Mouse (Mus musculus) hindbrain, embryonic 14.5 days (tissue): Measurements from ENCODE around the gene Atg9b. TPM values are rescaled to one million over a fixed set of nuclear protein-coding genes. Genes with fewer than 3 reads are reported as not detected.

Source experiments
- ATAC-seq: fragments of 200-750 bp; cut with Nextera tagmentation; 2 replicates; pipeline ENCODE4 v1.8.0; 2017; ENCODE audit warnings: moderate number of reproducible peaks, mild to moderate bottlenecking, moderate TSS enrichment, moderate library complexity; ENCODE audit not compliant: low FRiP score
- DNase-seq: peaks from one replicate; pipeline ENCODE4 v3.0.0-alpha.2; 2015; ENCODE audit warnings: low spot score
- H3K27ac ChIP-seq: fragments of 300-500 bp; sonication (generic); 2 replicates; pipeline ENCODE4 v1.5.1; 2014; ENCODE audit warnings: mild to moderate bottlenecking, moderate library complexity
- H3K27me3 ChIP-seq: fragments of 300-500 bp; sonication (generic); 2 replicates; pipeline ENCODE4 v1.6.1; 2014; ENCODE audit warnings: mild to moderate bottlenecking, low read length, mixed read lengths; ENCODE audit not compliant: control insufficient read depth, insufficient read depth
- H3K36me3 ChIP-seq: fragments of 300-500 bp; sonication (generic); replicated peaks from 2 replicates; pipeline ENCODE4 v1.6.1; 2014; ENCODE audit not compliant: control insufficient read depth, insufficient read depth
- H3K4me1 ChIP-seq: fragments of 300-500 bp; sonication (generic); replicated peaks from 2 replicates; pipeline ENCODE4 v1.6.1; 2014; ENCODE audit warnings: antibody characterized with exemption, low read length, mixed read lengths; ENCODE audit not compliant: control insufficient read depth, insufficient read depth
- H3K4me2 ChIP-seq: fragments of 300-500 bp; sonication (generic); replicated peaks from 2 replicates; pipeline ENCODE4 v1.6.1; 2014; ENCODE audit warnings: mild to moderate bottlenecking, moderate library complexity
- H3K4me3 ChIP-seq: fragments of 300-500 bp; sonication (generic); replicated peaks from 2 replicates; pipeline ENCODE4 v1.5.1; 2014; ENCODE audit warnings: mild to moderate bottlenecking, low read length
- H3K9ac ChIP-seq: fragments of 300-500 bp; sonication (generic); 2 replicates; pipeline ENCODE4 v1.6.1; 2014
- H3K9me3 ChIP-seq: fragments of 300-500 bp; sonication (generic); 2 replicates; pipeline ENCODE4 v1.6.1; 2016; ENCODE audit warnings: low read length; ENCODE audit not compliant: control insufficient read depth
- WGBS: fragments of 180-500 bp; shearing (Covaris S2); extraction: QIAGEN DNeasy Blood & Tissue Kit; methylation state at CpG from one replicate; pipeline ENCODE4 v1.1.7; 2014; 5-methylcytosine and 5-hydroxymethylcytosine counted together
- polyA plus RNA-seq: library from polyadenylated mRNA; unstranded; fragments of >200 nt; fragmentation: Nextera tagmentation; extraction: Ambion mirVana; gene quantifications from 2 replicates; pipeline ENCODE4 v1.2.1, GENCODE M21; 2014

The Atg9b gene
- polyA plus RNA-seq, 1 experiment from 2014 or later = 1.6 TPM

GRCm38 (mm10) chr5:24412063-24412462 is 20.1 kb upstream of the Atg9b start:
- no peaks in the 10 kb centered on the region for H3K9me3 ChIP-seq
- no peak overlapping the region for H3K9ac ChIP-seq
- no peak overlapping the region for H3K4me3 ChIP-seq
- H3K36me3 ChIP-seq = peaks cover 13% of the 10 kb centered on the region; the same call in 1 of the 2 replicates
- WGBS = 91% methylated on average over 2 of the region's 2 CpGs
- ATAC-seq = no peak
- H3K4me2 ChIP-seq = no peak overlapping the region
- no peaks in the 10 kb centered on the region for H3K27me3 ChIP-seq
- no peak overlapping the region for H3K27ac ChIP-seq
- DNase-seq = no peak
- H3K4me1 ChIP-seq = peaks cover 11% of the 10 kb centered on the region; the same call in 1 of the 2 replicates

GRCm38 (mm10) chr5:24409466-24409865 is 17.5 kb upstream of the Atg9b start:
- H3K27ac ChIP-seq = no peak overlapping the region
- no peak for DNase-seq
- no peaks in the 10 kb centered on the region for H3K9me3 ChIP-seq
- no peak overlapping the region for H3K9ac ChIP-seq
- WGBS = 83% methylated on average over 2 of the region's 2 CpGs
- ATAC-seq = no peak
- no peaks in the 10 kb centered on the region for H3K27me3 ChIP-seq
- H3K4me2 ChIP-seq = no peak overlapping the region
- 0 out of 2 replicates have a peak, but pooled peaks cover 4% of the 10 kb centered on the region for H3K4me1 ChIP-seq
- H3K4me3 ChIP-seq = no peak overlapping the region
- H3K36me3 ChIP-seq = peaks cover 23% of the 10 kb centered on the region

GRCm38 (mm10) chr5:24408651-24409050 is 16.7 kb upstream of the Atg9b start:
- Histone ChIP-seq H3K9ac (no peak overlapping the region), H3K36me3 (peaks cover 31% of the 10 kb centered on the region), H3K4me2 (no peak overlapping the region), H3K4me3 (no peak overlapping the region), H3K27me3 (no peaks in the 10 kb centered on the region), H3K27ac (no peak overlapping the region), H3K4me1 (0 out of 2 replicates have a peak, but pooled peaks cover 4% of the 10 kb centered on the region), H3K9me3 (no peaks in the 10 kb centered on the region)
- no peak for DNase-seq
- no peak for ATAC-seq
- 94% methylated on average over 13 of the region's 13 CpGs for WGBS

GRCm38 (mm10) chr5:24405389-24405876 is 13.5 kb upstream of the Atg9b start:
- Histone ChIP-seq H3K27me3 (no peaks in the 10 kb centered on the region), H3K9me3 (no peaks in the 10 kb centered on the region), H3K4me1 (no peaks in the 10 kb centered on the region), H3K36me3 (peaks cover 48% of the 10 kb centered on the region), H3K4me2 (no peak overlapping the region), H3K27ac (no peak overlapping the region), H3K9ac (no peak overlapping the region), H3K4me3 (no peak overlapping the region)
- WGBS = 78% methylated on average over 3 of the region's 3 CpGs
- ATAC-seq = no peak
- no peak for DNase-seq

- no peaks in the 10 kb centered on the region for H3K9me3 ChIP-seq
- WGBS = 78% methylated on average over 6 of the region's 6 CpGs
- no peak overlapping the region for H3K27ac ChIP-seq
- no peak for DNase-seq
- ATAC-seq = no peak
- peaks cover 55% of the 10 kb centered on the region for H3K36me3 ChIP-seq
- H3K4me2 ChIP-seq = no peak overlapping the region
- no peaks in the 10 kb centered on the region for H3K27me3 ChIP-seq
- H3K4me3 ChIP-seq = no peak overlapping the region
- H3K4me1 ChIP-seq = no peaks in the 10 kb centered on the region
- H3K9ac ChIP-seq = no peak overlapping the region
Measured at GRCm38 (mm10) chr5:24404594-24405360, 12.8 kb upstream of the Atg9b start.

GRCm38 (mm10) chr5:24401969-24402368 is 10.0 kb upstream of the Atg9b start:
- H3K9ac ChIP-seq = no peak overlapping the region
- H3K4me2 ChIP-seq = no peak overlapping the region
- peaks cover 43% of the 10 kb centered on the region for H3K36me3 ChIP-seq
- no peaks in the 10 kb centered on the region for H3K9me3 ChIP-seq
- H3K27me3 ChIP-seq = no peaks in the 10 kb centered on the region
- WGBS = 64% methylated on average over 9 of the region's 9 CpGs
- ATAC-seq (peak; percentile 58; the same call in 1 of the 2 replicates), DNase-seq (peak; percentile 37)
- no peak overlapping the region for H3K4me3 ChIP-seq
- H3K27ac ChIP-seq = no peak overlapping the region
- no peaks in the 10 kb centered on the region for H3K4me1 ChIP-seq

- Histone ChIP-seq H3K4me1 (no peaks in the 10 kb centered on the region), H3K27me3 (no peaks in the 10 kb centered on the region), H3K9me3 (no peaks in the 10 kb centered on the region), H3K9ac (no peak overlapping the region), H3K4me3 (no peak overlapping the region), H3K27ac (no peak overlapping the region), H3K4me2 (no peak overlapping the region), H3K36me3 (peaks cover 37% of the 10 kb centered on the region)
- 89% methylated on average over 5 of the region's 5 CpGs for WGBS
- ATAC-seq (no peak), DNase-seq (no peak)
Measured at GRCm38 (mm10) chr5:24400911-24401605, 9.1 kb upstream of the Atg9b start.

- H3K4me2 ChIP-seq = no peak overlapping the region
- peaks cover 37% of the 10 kb centered on the region for H3K36me3 ChIP-seq
- H3K27me3 ChIP-seq = no peaks in the 10 kb centered on the region
- no peak overlapping the region for H3K9ac ChIP-seq
- H3K27ac ChIP-seq = no peak overlapping the region
- DNase-seq (no peak), ATAC-seq (no peak)
- peaks cover under 1% of the 10 kb centered on the region; the same call in 1 of the 2 replicates for H3K4me1 ChIP-seq
- H3K9me3 ChIP-seq = no peaks in the 10 kb centered on the region
- WGBS = 82% methylated on average over 11 of the region's 11 CpGs
- no peak overlapping the region for H3K4me3 ChIP-seq
Measured at GRCm38 (mm10) chr5:24400362-24400761, 8.4 kb upstream of the Atg9b start.

GRCm38 (mm10) chr5:24399686-24400085 is 7.7 kb upstream of the Atg9b start:
- H3K9ac ChIP-seq = no peak overlapping the region
- DNase-seq (no peak), ATAC-seq (no peak)
- 90% methylated on average over 10 of the region's 10 CpGs for WGBS
- H3K4me1 ChIP-seq = peaks cover 7% of the 10 kb centered on the region; the same call in 1 of the 2 replicates
- peaks cover 35% of the 10 kb centered on the region for H3K36me3 ChIP-seq
- no peak overlapping the region for H3K4me3 ChIP-seq
- H3K27me3 ChIP-seq = no peaks in the 10 kb centered on the region
- H3K27ac ChIP-seq = no peak overlapping the region
- H3K4me2 ChIP-seq = no peak overlapping the region
- H3K9me3 ChIP-seq = no peaks in the 10 kb centered on the region
